Mouse (Mus musculus) MEL (cell line): ENCODE data around the gene Cep63.

ENCODE experiments used
- CTCF ChIP-seq, 3 experiments: IDR thresholded peaks in 2 of 3; conservative IDR thresholded peaks in 1 of 3; 2 replicates each; pipeline ENCODE4 v1.5.1; 2011 to 2012; ENCODE audit warnings: low read length in 3 of 3, low read depth in 2 of 3, mild to moderate bottlenecking in 2 of 3, improper control_type of control experiment in 1 of 3, inconsistent platforms in 1 of 3, mixed read lengths in 1 of 3, moderate library complexity in 1 of 3; ENCODE audit not compliant: control insufficient read depth in 1 of 3, insufficient read depth in 1 of 3, poor library complexity in 1 of 3, severe bottlenecking in 1 of 3
- EP300 ChIP-seq, 2 experiments: IDR thresholded peaks; 2 replicates each; pipeline ENCODE4 v1.6.1; 2011; ENCODE audit warnings: improper control_type of control experiment in 2 of 2, low read length in 2 of 2, low read depth in 1 of 2, mild to moderate bottlenecking in 1 of 2
- GATA1 ChIP-seq: IDR thresholded peaks from 2 replicates; pipeline ENCODE4 v1.6.1; 2011; ENCODE audit warnings: low read depth, low read length, improper control_type of control experiment
- HCFC1 ChIP-seq: IDR thresholded peaks from 2 replicates; pipeline ENCODE4 v1.6.1; 2012; ENCODE audit warnings: low read depth, mild to moderate bottlenecking, inconsistent platforms, low read length, improper control_type of control experiment, moderate library complexity
- JUND ChIP-seq: IDR thresholded peaks from 2 replicates; pipeline ENCODE4 v1.6.1; 2011; ENCODE audit warnings: low read depth, mild to moderate bottlenecking, improper control_type of control experiment, low read length
- MAFK ChIP-seq: IDR thresholded peaks from 2 replicates; pipeline ENCODE4 v1.6.1; 2011; ENCODE audit warnings: low read depth, mild to moderate bottlenecking, low read length, improper control_type of control experiment, borderline replicate concordance
- MAX ChIP-seq: IDR thresholded peaks from 2 replicates; pipeline ENCODE4 v1.6.1; 2011; ENCODE audit warnings: low read length, improper control_type of control experiment
- NELFE ChIP-seq: IDR thresholded peaks from 2 replicates; pipeline ENCODE4 v1.6.1; 2011; ENCODE audit warnings: low read depth, low read length, improper control_type of control experiment
- POLR2A ChIP-seq, 2 experiments: IDR thresholded peaks; 2 replicates each; pipeline ENCODE4 v1.6.1; 2011 to 2012; ENCODE audit warnings: low read length in 2 of 2, mild to moderate bottlenecking in 2 of 2, control low read depth in 1 of 2, improper control_type of control experiment in 1 of 2, low read depth in 1 of 2, moderate library complexity in 1 of 2; ENCODE audit not compliant: control insufficient read depth in 1 of 2, insufficient read depth in 1 of 2, poor library complexity in 1 of 2
- POLR2AphosphoS2 ChIP-seq: IDR thresholded peaks from 2 replicates; pipeline ENCODE4 v1.6.1; 2011; ENCODE audit warnings: low read length, improper control_type of control experiment
- RAD21 ChIP-seq: IDR thresholded peaks from 2 replicates; pipeline ENCODE4 v1.6.1; 2011; ENCODE audit warnings: mild to moderate bottlenecking, low read depth, low read length, improper control_type of control experiment
- SMC3 ChIP-seq: IDR thresholded peaks from 2 replicates; pipeline ENCODE4 v1.6.1; 2011; ENCODE audit warnings: low read depth, low read length, improper control_type of control experiment
- UBTF ChIP-seq: IDR thresholded peaks from 2 replicates; pipeline ENCODE4 v1.6.1; 2012; ENCODE audit warnings: low read depth, mild to moderate bottlenecking, inconsistent platforms, low read length, improper control_type of control experiment, moderate library complexity, borderline replicate concordance; ENCODE audit not compliant: insufficient read depth
- ZKSCAN1 ChIP-seq: IDR thresholded peaks from 2 replicates; pipeline ENCODE4 v1.6.1; 2012; ENCODE audit warnings: low read depth, mild to moderate bottlenecking, inconsistent platforms, low read length, improper control_type of control experiment, moderate library complexity

- TF ChIP-seq EP300 (IDR thresholded peaks at IDR 0.05; ENCODE audit: low read depth in 1 of 2, low read length in 2 of 2) (no peak), POLR2A (IDR thresholded peaks at IDR 0.05; ENCODE audit: control insufficient read depth in 1 of 2, insufficient read depth in 1 of 2, low read depth in 1 of 2, low read length in 2 of 2, poor library complexity in 1 of 2) (no peak), SMC3 (no peak), CTCF (IDR thresholded peaks at IDR 0.05 in 2 of 3, conservative IDR thresholded peaks at IDR 0.05 in 1 of 3; ENCODE audit: control insufficient read depth in 1 of 3, insufficient read depth in 1 of 3, low read depth in 2 of 3, low read length in 3 of 3, poor library complexity in 1 of 3, severe bottlenecking in 1 of 3) (no peak), MAFK (no peak), UBTF (no peak), MAX (no peak), NELFE (no peak), POLR2AphosphoS2 (no peak), HCFC1 (no peak), ZKSCAN1 (no peak), GATA1 (no peak), RAD21 (no peak), JUND (no peak)
These were observed 79.3 kb downstream of the Cep63 start for GRCm38 (mm10) chr9:102547028-102547354.
